Mouse (Mus musculus) stomach, postnatal 0 days (tissue): Measurements from ENCODE around the gene Setd2. TPM values are rescaled to one million over a fixed set of nuclear protein-coding genes. Genes with fewer than 3 reads are reported as not detected.

ENCODE experiments used
- ATAC-seq: fragments of 200-750 bp; cut with Nextera tagmentation; 2 replicates; pipeline ENCODE4 v1.8.0; 2017; ENCODE audit not compliant: low FRiP score, low TSS enrichment
- DNase-seq: peaks from one replicate; pipeline ENCODE4 v3.0.0-alpha.2; 2016; ENCODE audit warnings: low spot score
- H3K27ac ChIP-seq: fragments of 300-500 bp; sonication (generic); replicated peaks from 2 replicates; pipeline ENCODE4 v1.5.1; 2014; ENCODE audit warnings: mild to moderate bottlenecking, control low read depth
- H3K27me3 ChIP-seq: fragments of 300-500 bp; sonication (generic); 2 replicates; pipeline ENCODE4 v1.6.1; 2014; ENCODE audit warnings: low read length; ENCODE audit not compliant: control insufficient read depth, insufficient read depth
- H3K36me3 ChIP-seq: fragments of 300-500 bp; sonication (generic); 2 replicates; pipeline ENCODE4 v1.6.1; 2014; ENCODE audit warnings: low read length, mixed read lengths; ENCODE audit not compliant: control insufficient read depth, insufficient read depth
- H3K4me1 ChIP-seq: fragments of 300-500 bp; sonication (generic); replicated peaks from 2 replicates; pipeline ENCODE4 v1.6.1; 2014; ENCODE audit warnings: antibody characterized with exemption; ENCODE audit not compliant: control insufficient read depth, insufficient read depth
- H3K4me2 ChIP-seq: fragments of 300-500 bp; sonication (generic); replicated peaks from 2 replicates; pipeline ENCODE4 v1.6.1; 2014; ENCODE audit warnings: low read depth, mild to moderate bottlenecking, control low read depth, moderate library complexity
- H3K4me3 ChIP-seq: fragments of 300-500 bp; sonication (generic); 2 replicates; pipeline ENCODE4 v1.5.1; 2014; ENCODE audit warnings: low read depth, low read length, control low read depth
- H3K9ac ChIP-seq: fragments of 300-500 bp; sonication (generic); 2 replicates; pipeline ENCODE4 v1.6.1; 2014; ENCODE audit warnings: mild to moderate bottlenecking, low read length, control low read depth, mixed read lengths
- H3K9me3 ChIP-seq: fragments of 300-500 bp; sonication (generic); 2 replicates; pipeline ENCODE4 v1.6.1; 2016; ENCODE audit warnings: low read length; ENCODE audit not compliant: control insufficient read depth
- CTCF ChIP-seq: IDR thresholded peaks from 2 replicates; pipeline ENCODE4 v1.5.1; 2016; ENCODE audit warnings: antibody characterized with exemption, low read depth, mild to moderate bottlenecking, moderate library complexity
- EP300 ChIP-seq: optimal IDR thresholded peaks from 2 replicates; pipeline ENCODE3; 2016; ENCODE audit warnings: antibody characterized with exemption
- WGBS: fragments of 180-500 bp; shearing (Covaris S2); extraction: QIAGEN DNeasy Blood & Tissue Kit; methylation state at CpG from one replicate; pipeline ENCODE4 v1.1.7; 2014; 5-methylcytosine and 5-hydroxymethylcytosine counted together
- polyA plus RNA-seq: library from polyadenylated mRNA; unstranded; fragments of >200 nt; fragmentation: Nextera tagmentation; extraction: Ambion mirVana; gene quantifications from 2 replicates; pipeline ENCODE4 v1.2.1, GENCODE M21; 2015

The Setd2 gene
- polyA plus RNA-seq, 1 experiment from 2014 or later, result 13.1 TPM

- no peak for ATAC-seq
- 77% methylated on average over 15 of the region's 15 CpGs for WGBS
- no peaks in the 10 kb centered on the region for H3K27me3 ChIP-seq
Measured at GRCm38 (mm10) chr9:110632671-110633070, 100.3 kb downstream of the Setd2 start.

GRCm38 (mm10) chr9:110633882-110634281 lies 101.5 kb downstream of the Setd2 start:
- Histone ChIP-seq H3K9me3 (no peaks in the 10 kb centered on the region), H3K27me3 (no peaks in the 10 kb centered on the region), H3K4me2 (no peak overlapping the region), H3K4me1 (no peaks in the 10 kb centered on the region), H3K27ac (no peak overlapping the region), H3K9ac (no peak overlapping the region), H3K4me3 (no peak overlapping the region), H3K36me3 (peaks cover 8% of the 10 kb centered on the region)
- no peak for TF ChIP-seq CTCF
- TF ChIP-seq EP300, result no peak
- DNase-seq (no peak), ATAC-seq (no peak)
- WGBS, result 79% methylated on average over 17 of the region's 17 CpGs

More at GRCm38 (mm10) chr9:110632671-110633070, 100.3 kb downstream of the Setd2 start:
- DNase-seq, result no peak
- H3K4me3 ChIP-seq, result no peak overlapping the region
- no peak overlapping the region for H3K27ac ChIP-seq
- no peak overlapping the region for H3K9ac ChIP-seq
- H3K9me3 ChIP-seq, result no peaks in the 10 kb centered on the region
- H3K4me1 ChIP-seq, result no peaks in the 10 kb centered on the region
- TF ChIP-seq EP300 (no peak), CTCF (no peak)
- peaks cover 6% of the 10 kb centered on the region for H3K36me3 ChIP-seq
- no peak overlapping the region for H3K4me2 ChIP-seq

- WGBS, result 11% methylated on average over 19 of the region's 19 CpGs
- Histone ChIP-seq H3K4me1 (no peaks in the 10 kb centered on the region), H3K27ac (no peak overlapping the region), H3K9ac (no peak overlapping the region), H3K4me3 (no peak overlapping the region), H3K9me3 (no peaks in the 10 kb centered on the region), H3K27me3 (no peaks in the 10 kb centered on the region), H3K36me3 (peaks cover 8% of the 10 kb centered on the region), H3K4me2 (no peak overlapping the region)
- TF ChIP-seq CTCF (peak; percentile 98), EP300 (no peak)
- DNase-seq, result peak; percentile 92
- ATAC-seq, result peak; percentile 34; the same call in 1 of the 2 replicates
Measured at GRCm38 (mm10) chr9:110635225-110635624, 102.8 kb downstream of the Setd2 start.

GRCm38 (mm10) chr9:110638611-110639021 lies 106.2 kb downstream of the Setd2 start:
- H3K4me2 ChIP-seq, result no peak overlapping the region
- no peak overlapping the region for H3K4me3 ChIP-seq
- TF ChIP-seq CTCF (no peak), EP300 (no peak)
- 83% methylated on average over 10 of the region's 10 CpGs for WGBS
- H3K4me1 ChIP-seq, result no peaks in the 10 kb centered on the region
- ATAC-seq, result no peak
- H3K27me3 ChIP-seq, result no peaks in the 10 kb centered on the region
- H3K9me3 ChIP-seq, result no peaks in the 10 kb centered on the region
- H3K9ac ChIP-seq, result no peak overlapping the region
- DNase-seq, result no peak
- no peak overlapping the region for H3K27ac ChIP-seq
- peaks cover 8% of the 10 kb centered on the region for H3K36me3 ChIP-seq

GRCm38 (mm10) chr9:110641006-110641405 lies 108.6 kb downstream of the Setd2 start:
- Histone ChIP-seq H3K4me1 (no peaks in the 10 kb centered on the region), H3K27me3 (no peaks in the 10 kb centered on the region), H3K9ac (no peak overlapping the region), H3K27ac (no peak overlapping the region), H3K4me2 (no peak overlapping the region), H3K4me3 (no peak overlapping the region), H3K9me3 (no peaks in the 10 kb centered on the region), H3K36me3 (peaks cover 8% of the 10 kb centered on the region; the same call in 1 of the 2 replicates)
- WGBS, result 71% methylated on average over 5 of the region's 5 CpGs
- no peak for ATAC-seq
- TF ChIP-seq CTCF (no peak), EP300 (no peak)
- DNase-seq, result no peak

- Histone ChIP-seq H3K9me3 (no peaks in the 10 kb centered on the region), H3K4me2 (no peak overlapping the region), H3K9ac (no peak overlapping the region), H3K27ac (no peak overlapping the region), H3K4me1 (no peaks in the 10 kb centered on the region), H3K4me3 (no peak overlapping the region), H3K36me3 (0 out of 2 replicates have a peak, but pooled peaks cover 5% of the 10 kb centered on the region), H3K27me3 (no peaks in the 10 kb centered on the region)
- DNase-seq (no peak), ATAC-seq (no peak)
- WGBS, result 61% methylated on average over 5 of the region's 5 CpGs
- TF ChIP-seq CTCF (no peak), EP300 (no peak)
Measured at GRCm38 (mm10) chr9:110642812-110643524, 110.6 kb downstream of the Setd2 start.
